Mouse (Mus musculus) bone marrow, adult 2 months (tissue): ENCODE measurements around the gene Adig. TPM values are rescaled to one million over a fixed set of nuclear protein-coding genes. Genes with fewer than 3 reads are reported as not detected.

Source experiments
- H3K27ac ChIP-seq: fragments of 200-500 bp; 2 replicates; pipeline ENCODE4 v1.5.1; 2012; ENCODE audit warnings: low read depth, mild to moderate bottlenecking, control low read depth, inconsistent platforms, low read length; ENCODE audit not compliant: control insufficient read depth, poor library complexity, insufficient read depth
- H3K4me1 ChIP-seq: fragments of 200-500 bp; 2 replicates; pipeline ENCODE4 v1.6.1; 2011; ENCODE audit warnings: low read length; ENCODE audit not compliant: control insufficient read depth, insufficient read depth
- H3K4me3 ChIP-seq: fragments of 200-500 bp; replicated peaks from 2 replicates; pipeline ENCODE3; 2011; ENCODE audit warnings: mild to moderate bottlenecking, low read depth, low read length, control low read depth; ENCODE audit not compliant: control insufficient read depth
- CTCF ChIP-seq: fragments of 200-500 bp; IDR thresholded peaks from 2 replicates; pipeline ENCODE4 v1.5.1; 2011; ENCODE audit warnings: low read length, control low read depth; ENCODE audit not compliant: control insufficient read depth, insufficient read depth
- POLR2A ChIP-seq: fragments of 200-500 bp; IDR thresholded peaks from 2 replicates; pipeline ENCODE4 v1.6.1; 2011; ENCODE audit warnings: low read depth, mild to moderate bottlenecking, control low read depth, low read length, borderline replicate concordance; ENCODE audit not compliant: control insufficient read depth
- WGBS: fragments of 180-500 bp; shearing (Covaris S2); methylation state at CpG from one replicate; pipeline ENCODE4 v1.1.7; 2018; 5-methylcytosine and 5-hydroxymethylcytosine counted together
- polyA plus RNA-seq: library from polyadenylated mRNA; stranded (reverse); fragments of >200 nt; gene quantifications from 2 replicates; pipeline ENCODE4 v1.2.4, GENCODE M21; 2011; ENCODE audit warnings: low replicate concordance; ENCODE audit not compliant: missing spikeins, insufficient read depth, insufficient read length

Gene Adig
- not detected in 2 replicates for polyA plus RNA-seq

- TF ChIP-seq CTCF = no peak
- no peak for TF ChIP-seq POLR2A
- H3K4me1 ChIP-seq = no peaks in the 10 kb centered on the region
- WGBS = 72% methylated on average over 11 of the region's 11 CpGs
- H3K4me3 ChIP-seq = no peak within 1 kb of the TSS
- no peak within 1 kb of the TSS for H3K27ac ChIP-seq
These were observed at the start of gene Adig for GRCm38 (mm10) chr2:158501836-158502812. Gene Adig, plus strand, starts transcription at chr2:158502612.

GRCm38 (mm10) chr2:158456451-158456850 is 46.0 kb upstream of the Adig start:
- TF ChIP-seq CTCF (no peak), POLR2A (no peak)
- Histone ChIP-seq H3K27ac (no peak overlapping the region), H3K4me3 (no peak overlapping the region), H3K4me1 (no peaks in the 10 kb centered on the region)
- 89% methylated on average over 4 of the region's 4 CpGs for WGBS

GRCm38 (mm10) chr2:158457610-158458009 is 44.8 kb upstream of the Adig start:
- H3K4me1 ChIP-seq = no peaks in the 10 kb centered on the region
- WGBS = 90% methylated on average over 1 of the region's 1 CpGs
- H3K27ac ChIP-seq = no peak overlapping the region
- H3K4me3 ChIP-seq = no peak overlapping the region
- TF ChIP-seq CTCF (no peak), POLR2A (no peak)

DNA sequence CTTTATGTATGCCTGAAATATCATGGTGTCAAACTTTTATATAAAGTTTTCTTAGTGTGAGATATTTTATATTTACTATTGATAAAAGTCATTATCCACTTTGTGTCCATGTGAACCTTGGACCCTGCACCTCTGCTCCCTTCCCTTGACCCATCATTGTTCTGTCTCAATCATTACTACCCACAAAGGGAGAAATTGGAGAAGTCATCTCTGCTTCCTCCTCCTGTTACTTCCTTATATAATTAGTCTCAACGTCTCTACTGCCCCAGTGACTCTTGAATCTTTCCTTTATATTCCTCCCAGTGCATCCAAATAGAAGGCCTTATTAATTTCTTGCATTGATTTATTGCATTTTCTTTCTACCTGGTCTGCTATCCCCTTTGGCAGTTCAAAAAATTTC is 40.0 kb upstream of the Adig start:
- H3K4me3 ChIP-seq = no peak overlapping the region
- no peak for TF ChIP-seq POLR2A
- TF ChIP-seq CTCF = no peak
- H3K27ac ChIP-seq = no peak overlapping the region
- WGBS = 5% methylated on average over 1 of the region's 1 CpGs
- no peaks in the 10 kb centered on the region for H3K4me1 ChIP-seq

GRCm38 (mm10) chr2:158474159-158474558 is 28.3 kb upstream of the Adig start:
- TF ChIP-seq CTCF (no peak), POLR2A (no peak)
- H3K4me3 ChIP-seq = no peak overlapping the region
- H3K27ac ChIP-seq = no peak overlapping the region
- WGBS = 86% methylated on average over 1 of the region's 1 CpGs
- H3K4me1 ChIP-seq = no peaks in the 10 kb centered on the region

DNA sequence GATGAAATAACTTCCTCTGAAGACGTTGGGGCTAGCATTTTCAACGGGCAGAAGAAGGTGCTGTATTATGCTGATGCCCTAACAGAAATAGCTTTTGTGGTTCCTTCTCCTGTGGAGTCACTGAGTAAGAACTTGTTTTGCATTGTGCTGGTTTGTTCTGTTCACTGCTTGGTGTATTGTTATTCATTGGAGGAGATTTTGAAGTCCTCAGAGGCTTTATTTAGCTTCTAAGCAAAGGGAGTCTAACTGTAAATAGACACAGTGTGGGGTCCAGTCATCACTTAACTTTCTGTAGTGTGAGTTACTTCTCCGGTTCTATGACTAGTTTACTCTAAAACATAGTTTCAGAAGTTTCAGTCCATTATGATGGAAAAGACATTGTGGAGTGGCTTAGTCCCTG is 24.8 kb upstream of the Adig start:
- WGBS = 67% methylated on average over 3 of the region's 3 CpGs
- no peak overlapping the region for H3K4me3 ChIP-seq
- TF ChIP-seq POLR2A (no peak), CTCF (no peak)
- H3K27ac ChIP-seq = no peak overlapping the region
- no peaks in the 10 kb centered on the region for H3K4me1 ChIP-seq

- 90% methylated on average over 5 of the region's 5 CpGs for WGBS
- Histone ChIP-seq H3K27ac (no peak overlapping the region), H3K4me3 (no peak overlapping the region), H3K4me1 (no peaks in the 10 kb centered on the region)
- no peak for TF ChIP-seq POLR2A
- no peak for TF ChIP-seq CTCF
These were observed 4.0 kb upstream of the Adig start for GRCm38 (mm10) chr2:158498457-158498856.

DNA sequence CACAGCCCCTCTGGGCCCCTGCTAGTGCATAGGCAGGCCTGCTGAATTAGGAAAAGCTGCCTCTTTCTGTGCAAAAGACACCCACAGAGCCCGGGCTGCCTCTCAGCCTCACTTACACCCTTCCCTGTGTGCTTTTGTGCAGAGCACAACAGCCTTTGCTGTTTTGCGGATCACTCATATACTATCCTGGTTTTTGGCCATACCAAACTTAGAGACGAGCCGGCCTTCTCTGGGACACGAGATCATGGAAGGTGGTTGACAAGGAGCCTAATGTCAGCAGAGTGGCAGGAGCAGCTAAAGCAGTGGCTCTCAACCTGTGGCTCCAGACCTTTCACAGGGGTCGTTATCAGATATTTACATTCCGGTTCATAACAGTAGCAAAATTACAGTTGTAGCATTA is 814 bp downstream of the Adig start:
- TF ChIP-seq CTCF = no peak
- TF ChIP-seq POLR2A = no peak
- Histone ChIP-seq H3K27ac (no peak overlapping the region), H3K4me3 (no peak overlapping the region), H3K4me1 (no peaks in the 10 kb centered on the region)
- 85% methylated on average over 7 of the region's 7 CpGs for WGBS

DNA sequence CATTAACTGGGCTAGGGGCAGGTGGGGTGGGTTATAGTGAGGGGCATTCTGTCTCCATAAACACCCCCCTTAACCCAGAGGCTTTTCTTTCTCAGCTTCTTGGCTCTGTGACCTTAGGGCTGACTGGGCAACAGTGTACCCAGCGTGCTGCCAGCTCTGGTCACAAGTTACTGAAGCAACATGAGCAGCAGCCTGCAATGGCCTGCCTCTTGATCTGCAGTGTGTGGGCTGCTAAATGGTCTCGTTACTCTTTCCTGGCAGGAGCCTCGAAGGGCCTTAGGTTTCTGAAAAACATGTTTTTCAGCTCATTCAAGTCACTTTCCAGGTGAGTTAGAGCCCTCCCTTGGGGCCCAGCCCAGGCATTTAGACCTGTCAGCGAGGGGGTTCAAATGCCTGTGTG is 1.3 kb downstream of the Adig start:
- no peak overlapping the region for H3K27ac ChIP-seq
- WGBS = 73% methylated on average over 4 of the region's 4 CpGs
- no peak for TF ChIP-seq CTCF
- no peak for TF ChIP-seq POLR2A
- H3K4me1 ChIP-seq = no peaks in the 10 kb centered on the region
- H3K4me3 ChIP-seq = no peak overlapping the region
